Mouse (Mus musculus) G1E (cell line): ENCODE measurements around the gene Cntrob.

Experiments
- CTCF ChIP-seq: IDR thresholded peaks from 2 replicates; pipeline ENCODE4 v1.5.1; 2012; ENCODE audit warnings: low read depth, low read length, inconsistent platforms, mixed read lengths
- GATA1 ChIP-seq: IDR thresholded peaks from 2 replicates; pipeline ENCODE4 v1.6.1; 2012; ENCODE audit warnings: borderline replicate concordance, low read length, inconsistent platforms, mixed read lengths
- POLR2AphosphoS5 ChIP-seq: IDR thresholded peaks from 2 replicates; pipeline ENCODE4 v1.6.1; 2012; ENCODE audit warnings: low read depth, low read length, inconsistent platforms; ENCODE audit not compliant: insufficient replicate concordance
- TAL1 ChIP-seq: conservative IDR thresholded peaks from 2 replicates; pipeline ENCODE4 v1.6.1; 2012; ENCODE audit warnings: low read depth, low read length, inconsistent platforms, mixed read lengths

- no peak for TF ChIP-seq TAL1
- TF ChIP-seq CTCF, result no peak
- no peak for TF ChIP-seq GATA1
- TF ChIP-seq POLR2AphosphoS5, result no peak
These were observed 33.0 kb upstream of the Cntrob start for GRCm38 (mm10) chr11:69356544-69356943.
